Mouse (Mus musculus) left cerebral cortex, adult 11 months (tissue): Measurements from ENCODE around the gene Haghl.

Experiments
- DNase-seq: peaks from one replicate; pipeline ENCODE4 v3.0.0; 2022; ENCODE audit warnings: low spot score

Haghl gene

DNA sequence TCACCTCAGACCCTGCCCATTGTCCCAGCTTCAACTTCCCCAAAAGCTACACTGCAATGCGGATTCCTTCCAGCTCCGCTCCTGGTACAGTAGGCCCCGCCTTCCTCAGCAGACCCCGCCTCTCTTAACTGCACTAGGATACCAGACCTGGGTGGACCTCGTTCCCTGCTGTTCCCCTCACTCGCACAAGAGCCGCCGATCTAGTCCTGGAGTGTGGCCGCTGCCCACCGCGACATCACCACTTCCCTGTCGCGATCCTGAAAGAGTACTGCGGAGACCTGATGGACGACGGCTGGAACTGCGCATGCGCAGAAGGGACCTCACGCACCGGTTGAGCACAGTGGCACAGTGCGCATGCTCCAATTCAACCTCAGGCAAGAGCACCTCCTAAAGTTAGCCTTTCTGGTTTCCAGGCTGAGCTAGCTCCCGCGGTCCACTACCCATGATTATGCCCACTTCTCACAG is at the start of gene Haghl:
TSS of gene Haghl (minus strand) at position 393 of the 465 bp plus-strand sequence.
- peak; percentile 94 for DNase-seq

DNA sequence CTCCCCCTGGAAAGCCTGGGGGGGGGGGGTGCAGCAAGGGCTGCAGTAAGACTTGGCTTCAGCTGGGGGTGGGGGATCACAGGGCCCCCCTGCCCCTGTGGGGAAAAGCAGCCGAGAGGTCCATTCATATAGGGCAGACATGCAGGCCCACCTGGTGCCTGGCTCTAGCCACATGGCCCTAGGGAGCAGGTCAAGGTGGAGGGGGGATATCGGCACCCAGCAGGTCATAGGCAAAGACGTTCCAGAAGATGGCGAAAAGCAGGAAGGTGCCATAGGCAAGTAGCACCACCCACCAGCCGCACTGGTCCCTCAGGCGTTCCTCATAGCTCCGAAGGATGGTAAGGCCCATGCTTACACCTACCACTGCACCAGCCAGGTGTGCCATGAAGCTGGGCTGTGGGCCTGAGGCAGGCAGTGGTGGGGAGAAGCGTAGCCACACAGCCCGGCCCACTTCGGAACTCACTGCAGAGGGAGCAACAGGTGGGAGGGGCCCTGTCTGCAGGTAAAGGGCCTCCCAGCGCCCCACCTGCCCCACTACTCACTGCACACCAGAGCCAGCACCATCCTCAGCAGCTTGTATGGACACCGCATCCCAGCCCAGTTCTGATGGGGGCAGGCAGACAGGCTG is 49.2 kb upstream of the Haghl start:
- DNase-seq = no peak

DNA sequence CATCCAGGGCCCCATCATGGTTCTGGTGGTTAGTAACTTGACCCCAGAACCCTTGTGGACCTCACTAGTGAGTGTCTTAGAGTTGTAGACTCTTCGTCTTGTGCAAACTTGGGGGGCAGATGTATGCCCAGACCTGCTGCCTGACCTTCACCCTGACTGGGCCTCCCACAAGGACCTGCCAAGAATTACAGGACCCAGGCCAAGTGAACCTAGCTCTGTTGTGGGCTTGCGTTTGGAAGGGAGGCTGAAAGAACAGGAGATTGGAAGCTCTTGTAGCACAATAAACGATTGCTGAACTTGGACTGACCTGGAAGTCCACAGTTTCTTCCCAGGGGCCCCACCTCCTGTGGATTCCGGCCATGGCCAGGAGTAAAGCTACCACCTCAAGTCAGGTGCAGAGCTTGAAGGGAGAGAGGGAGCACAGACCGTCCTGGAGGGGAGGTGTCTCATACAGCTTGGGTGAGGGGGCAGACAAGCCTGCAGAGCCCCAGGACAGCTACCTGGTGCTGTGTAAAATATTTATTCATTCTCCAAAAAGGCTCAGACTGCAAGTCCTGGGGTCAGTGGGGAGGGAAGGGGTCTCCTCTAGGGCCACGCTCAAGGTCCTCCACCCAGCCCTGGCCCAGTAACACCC is 48.6 kb upstream of the Haghl start:
- no peak for DNase-seq

DNA sequence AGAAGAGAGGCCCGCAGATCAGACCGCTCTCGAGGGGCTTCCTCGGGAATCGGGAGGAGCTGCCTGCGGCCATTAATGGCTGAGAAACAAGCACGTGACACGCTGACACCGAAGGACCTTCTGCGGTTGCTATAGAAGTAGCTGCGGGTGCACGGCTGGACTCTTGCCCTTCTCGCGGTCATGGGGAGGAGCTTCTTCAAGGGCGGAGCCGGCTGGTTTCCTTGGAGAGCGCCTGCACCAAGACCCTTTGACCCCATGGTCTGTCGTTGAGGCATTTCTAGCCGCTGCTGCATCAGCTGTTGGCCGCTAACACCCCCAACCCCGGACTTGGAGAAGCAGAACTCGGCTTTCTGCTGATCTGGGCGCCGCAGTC is 47.8 kb upstream of the Haghl start, which contains the start of gene Stub1:
TSS of gene Stub1 (minus strand) at position 114 of the 373 bp plus-strand sequence.
- DNase-seq = peak; percentile 82

DNA sequence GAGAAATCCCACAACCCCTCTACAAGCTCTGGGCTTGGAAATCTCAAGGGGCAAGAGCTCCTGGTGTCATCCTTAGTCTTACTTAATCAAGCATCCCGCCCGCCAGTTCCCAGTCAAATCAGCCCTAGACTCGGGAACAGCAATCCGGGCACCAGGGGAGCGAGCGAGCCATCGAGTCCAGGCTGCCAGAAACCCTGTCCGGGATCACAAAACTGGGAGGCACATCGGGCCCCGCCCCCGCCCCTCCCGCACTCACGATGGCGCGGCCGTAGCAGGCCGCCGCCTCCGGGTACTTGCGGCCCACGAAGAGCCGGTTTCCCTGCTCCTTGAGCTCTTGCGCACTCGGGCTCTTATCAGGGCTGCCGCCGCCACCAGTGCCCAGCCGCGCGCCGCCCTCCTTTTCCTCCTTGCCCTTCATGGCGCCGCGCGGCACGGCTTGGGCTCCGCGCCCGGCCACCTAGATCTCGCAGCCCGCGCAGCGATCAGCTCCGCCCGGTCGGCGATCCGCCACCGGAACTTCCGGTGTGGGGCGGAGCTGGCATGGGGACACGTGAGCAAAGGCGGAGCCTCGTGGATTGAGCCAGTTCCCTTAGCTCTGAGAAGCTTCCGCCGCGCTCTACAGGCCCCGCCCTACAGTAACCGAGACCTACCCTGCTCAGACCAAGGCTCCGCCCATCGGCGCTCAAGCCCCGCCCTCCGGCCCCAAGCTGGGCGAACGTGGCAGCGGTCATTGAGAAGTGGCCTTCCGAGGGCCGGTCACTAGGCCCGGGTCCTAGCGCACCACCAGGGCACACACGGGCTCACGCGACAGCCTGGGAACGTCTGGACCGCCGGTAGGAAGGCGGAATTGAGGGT is 47.2 kb upstream of the Haghl start:
- DNase-seq = peak; percentile 99

DNA sequence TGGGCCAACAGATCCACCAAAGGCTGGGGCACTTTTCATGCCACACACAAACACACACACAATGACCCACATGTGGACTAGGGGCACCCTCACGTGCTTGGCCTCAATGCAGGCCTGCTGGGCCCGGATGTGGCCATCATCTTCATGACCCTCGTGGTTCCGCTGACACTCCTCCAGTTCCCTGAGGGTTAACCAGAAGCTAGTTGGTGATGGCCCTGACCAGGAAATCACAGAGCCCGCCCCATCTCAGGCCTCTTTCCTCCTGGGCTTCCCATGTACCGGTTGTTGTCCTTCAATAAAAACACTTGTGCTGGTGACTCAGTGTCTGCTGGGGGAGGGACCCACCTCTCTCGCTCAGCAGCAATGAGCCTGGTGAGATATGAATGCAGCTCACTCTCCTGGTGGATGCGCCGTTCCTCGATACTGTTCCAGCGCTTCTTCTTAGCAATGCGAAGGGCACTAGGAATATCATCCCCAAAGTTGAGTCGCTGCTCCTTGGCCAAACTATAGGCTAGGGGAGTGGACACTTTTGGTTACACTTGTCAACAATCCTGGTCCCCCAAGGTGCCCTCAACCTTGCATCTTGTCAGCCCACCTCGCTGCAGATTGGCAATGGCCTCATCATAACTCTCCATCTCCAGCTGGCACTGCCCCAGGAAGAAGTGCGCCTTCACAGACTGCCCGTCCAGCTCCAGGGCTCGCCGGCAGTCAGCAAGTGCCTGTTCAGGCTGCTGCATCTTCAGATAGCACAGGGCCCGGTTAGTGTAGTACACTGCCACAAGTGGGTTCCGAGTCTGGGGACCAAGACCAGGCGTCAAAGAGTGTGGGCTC is 46.2 kb upstream of the Haghl start:
- DNase-seq = no peak

DNA sequence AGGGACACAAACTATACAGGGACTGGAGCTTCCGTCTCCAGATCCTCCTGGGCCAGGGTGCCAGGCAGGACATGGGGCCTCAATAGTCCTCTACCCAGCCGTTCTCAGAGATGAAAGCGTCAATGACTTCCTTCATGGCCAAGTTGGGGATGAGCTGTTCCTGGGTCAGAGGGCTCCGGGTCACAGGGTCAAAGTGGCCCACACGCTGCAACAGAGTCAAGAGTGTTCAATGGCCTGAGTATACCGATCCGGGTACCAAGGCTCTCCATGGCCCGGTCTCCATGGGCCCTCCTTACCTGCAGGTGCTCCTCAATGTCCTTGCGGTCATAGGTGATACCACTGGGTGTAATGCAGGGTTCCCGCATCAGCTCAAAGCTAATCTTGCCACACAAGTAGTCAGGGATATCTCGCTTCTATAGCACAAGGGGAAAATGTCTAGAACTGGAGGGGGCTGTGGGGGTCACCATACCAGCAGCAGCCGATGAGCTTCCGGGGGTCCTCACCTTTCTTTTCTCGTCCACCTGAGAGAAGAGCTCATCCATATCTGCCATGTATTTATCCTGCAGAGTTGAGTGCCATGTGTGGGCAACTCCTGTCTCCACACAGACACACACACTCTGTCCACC is 45.4 kb upstream of the Haghl start:
- no peak for DNase-seq

DNA sequence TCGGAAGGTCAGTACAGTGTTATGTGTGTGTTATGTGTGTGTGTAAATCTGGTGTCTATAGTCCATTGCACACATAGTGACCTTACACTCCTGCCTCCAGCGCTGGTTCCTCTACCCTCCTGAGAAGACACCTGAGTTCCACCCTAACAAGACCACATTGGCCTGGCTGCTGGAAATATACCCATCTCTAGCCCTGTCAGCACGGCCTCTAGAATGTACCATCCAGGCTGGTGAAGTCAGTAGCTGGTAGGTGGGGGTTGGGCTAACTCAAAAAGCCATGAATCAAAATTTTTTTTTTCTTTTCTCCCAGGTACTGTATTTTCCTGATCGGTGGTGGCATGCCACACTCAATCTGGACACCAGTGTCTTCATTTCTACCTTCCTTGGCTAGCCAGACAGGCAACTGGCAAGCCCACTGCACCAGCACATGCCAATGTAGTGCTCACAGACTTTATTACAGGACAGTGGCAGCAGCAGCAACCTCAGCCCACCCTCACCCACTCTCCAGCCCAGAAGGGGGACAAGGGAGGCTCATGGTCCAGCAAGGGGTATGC is 44.8 kb upstream of the Haghl start:
- no peak for DNase-seq

DNA sequence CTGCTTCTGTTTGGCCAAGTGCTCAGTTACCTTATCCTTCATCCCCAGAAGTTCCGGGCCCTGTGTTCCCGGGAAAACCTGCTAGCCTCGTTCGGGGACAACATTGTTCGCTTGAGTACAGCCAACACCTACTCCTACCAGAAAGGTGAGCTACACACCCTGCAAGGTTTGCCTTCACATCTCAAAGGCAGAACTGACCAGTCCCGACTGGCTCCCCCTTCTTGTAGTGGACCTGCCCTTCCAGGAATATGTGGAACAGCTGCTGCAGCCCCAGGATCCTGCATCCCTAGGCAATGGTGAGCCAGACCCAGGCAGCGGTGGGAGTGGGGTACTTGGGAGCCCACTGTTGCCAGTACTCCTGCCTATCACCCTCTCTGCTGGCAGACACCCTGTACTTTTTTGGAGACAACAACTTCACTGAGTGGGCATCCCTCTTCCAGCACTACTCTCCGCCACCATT is 44.1 kb upstream of the Haghl start:
- no peak for DNase-seq

DNA sequence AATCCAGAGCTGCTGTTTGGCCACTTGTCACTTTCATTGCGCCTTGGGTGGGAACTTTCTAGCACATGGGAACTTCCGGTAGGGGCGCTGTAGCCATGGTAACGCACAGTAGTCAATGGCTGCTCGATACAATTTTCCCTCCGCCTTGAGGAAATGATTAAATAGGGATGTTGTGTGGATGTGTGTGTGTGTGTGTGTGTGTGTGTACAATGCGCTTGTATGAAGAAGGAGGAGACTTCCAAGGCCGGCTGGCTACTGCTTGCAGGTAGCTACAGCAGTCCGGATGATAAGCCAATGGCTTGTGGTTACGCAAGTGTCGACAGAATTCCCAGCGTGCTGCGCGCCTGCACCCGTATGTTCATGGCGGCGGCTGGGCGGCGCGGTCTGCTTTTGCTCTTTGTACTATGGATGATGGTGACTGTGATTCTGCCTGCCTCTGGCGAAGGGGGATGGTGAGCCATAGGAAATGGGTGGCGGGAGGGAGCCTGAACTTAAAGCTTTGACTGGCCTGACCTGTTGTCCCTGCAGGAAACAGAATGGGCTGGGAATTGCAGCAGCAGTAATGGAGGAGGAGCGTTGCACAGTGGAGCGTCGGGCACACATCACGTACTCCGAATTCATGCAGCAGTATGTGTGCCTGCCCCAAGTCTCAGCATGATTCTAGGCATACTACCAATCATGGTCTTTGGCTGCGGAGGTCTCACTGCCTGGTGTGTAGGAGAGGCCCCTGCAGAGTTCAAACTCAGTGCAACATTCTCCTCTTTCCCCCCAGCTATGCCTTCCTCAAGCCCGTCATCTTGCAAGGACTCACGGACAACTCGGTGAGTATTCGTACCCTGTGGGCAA is 43.5 kb upstream of the Haghl start, which contains the start of gene Jmjd8:
TSS of gene Jmjd8 (plus strand) at position 156 of the 846 bp plus-strand sequence.
- DNase-seq = no peak

DNA sequence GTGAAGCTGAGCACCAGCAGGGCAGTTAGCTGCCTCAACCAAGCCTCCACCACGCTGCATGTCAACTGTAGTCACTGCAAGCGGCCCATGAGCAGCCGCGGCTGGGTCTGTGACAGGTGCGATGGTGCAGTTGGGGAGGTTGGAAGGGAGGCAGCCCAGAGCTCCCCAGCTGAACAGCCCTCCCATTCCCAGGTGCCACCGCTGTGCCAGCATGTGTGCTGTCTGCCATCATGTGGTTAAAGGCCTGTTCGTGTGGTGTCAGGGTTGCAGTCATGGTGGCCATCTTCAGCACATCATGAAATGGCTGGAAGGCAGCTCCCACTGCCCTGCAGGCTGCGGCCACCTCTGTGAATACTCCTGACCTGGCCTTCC is 42.7 kb upstream of the Haghl start:
- no peak for DNase-seq

DNA sequence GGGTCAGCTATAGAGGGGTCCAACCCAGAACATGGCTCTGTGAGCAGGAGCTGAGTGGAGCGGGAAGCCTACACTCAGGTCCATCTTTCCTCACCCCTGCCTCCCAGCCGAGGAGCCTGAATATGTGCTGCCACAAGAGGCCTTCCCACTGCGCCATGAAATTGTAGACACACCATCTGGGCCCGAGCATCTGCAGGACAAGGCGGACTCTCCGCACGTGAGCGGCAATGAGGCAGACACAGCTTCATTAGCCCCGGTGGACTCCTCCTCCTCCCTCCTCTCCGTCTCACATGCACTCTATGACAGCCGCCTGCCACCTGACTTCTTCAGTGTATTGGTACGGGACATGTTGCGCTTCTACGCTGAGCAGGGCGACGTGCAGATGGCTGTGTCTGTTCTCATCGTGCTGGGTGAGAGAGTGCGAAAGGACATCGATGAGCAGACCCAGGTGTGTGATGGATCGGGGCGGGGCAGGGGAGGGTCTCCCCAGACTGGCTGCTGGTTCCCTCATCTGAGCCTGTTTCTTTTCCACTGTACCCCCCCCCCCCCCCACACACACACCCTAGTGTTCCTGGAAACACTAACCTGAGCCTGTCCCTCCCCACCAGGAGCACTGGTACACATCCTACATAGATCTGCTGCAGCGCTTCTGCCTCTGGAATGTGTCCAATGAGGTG is 42.2 kb upstream of the Haghl start:
- no peak for DNase-seq

DNA sequence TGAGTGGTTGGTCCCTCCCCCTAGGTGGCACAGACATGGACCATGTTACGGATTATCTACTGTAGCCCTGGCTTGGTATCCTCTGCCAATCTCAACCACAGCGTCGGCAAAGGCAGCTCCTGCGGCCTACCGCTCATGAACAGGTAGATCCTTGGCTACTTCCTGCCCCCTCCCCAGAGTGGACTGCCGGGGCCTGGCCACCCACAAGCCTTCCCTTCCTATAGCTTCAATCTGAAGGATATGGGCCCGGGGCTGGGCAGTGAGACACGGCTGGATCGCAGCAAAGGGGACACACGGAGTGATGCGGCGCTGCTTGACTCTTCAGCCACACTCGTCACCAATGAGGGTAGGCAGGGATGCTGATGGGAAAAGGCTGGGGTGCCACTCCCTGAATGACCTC is 41.5 kb upstream of the Haghl start:
- DNase-seq = no peak

DNA sequence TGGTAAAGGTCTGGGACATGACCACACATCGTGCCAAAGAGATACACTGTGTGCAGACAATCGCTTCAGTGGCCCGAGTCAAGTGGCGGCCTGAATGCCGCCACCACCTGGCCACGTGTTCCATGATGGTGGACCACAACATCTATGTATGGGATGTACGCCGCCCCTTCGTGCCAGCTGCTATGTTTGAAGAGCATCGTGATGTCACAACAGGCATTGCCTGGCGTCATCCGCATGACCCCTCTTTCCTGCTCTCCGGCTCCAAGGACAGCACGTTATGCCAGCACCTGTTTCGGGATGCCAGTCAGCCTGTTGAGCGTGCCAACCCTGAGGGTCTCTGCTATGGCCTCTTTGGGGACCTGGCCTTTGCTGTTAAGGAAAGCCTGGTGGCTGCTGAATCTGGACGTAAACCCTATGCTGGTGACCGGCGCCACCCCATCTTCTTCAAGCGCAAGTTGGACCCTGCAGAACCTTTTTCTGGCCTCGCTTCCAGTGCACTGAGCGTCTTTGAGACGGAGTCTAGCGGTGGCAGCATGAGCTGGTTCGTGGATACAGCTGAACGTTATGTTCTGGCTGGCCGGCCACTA is 40.6 kb upstream of the Haghl start:
- no peak for DNase-seq

DNA sequence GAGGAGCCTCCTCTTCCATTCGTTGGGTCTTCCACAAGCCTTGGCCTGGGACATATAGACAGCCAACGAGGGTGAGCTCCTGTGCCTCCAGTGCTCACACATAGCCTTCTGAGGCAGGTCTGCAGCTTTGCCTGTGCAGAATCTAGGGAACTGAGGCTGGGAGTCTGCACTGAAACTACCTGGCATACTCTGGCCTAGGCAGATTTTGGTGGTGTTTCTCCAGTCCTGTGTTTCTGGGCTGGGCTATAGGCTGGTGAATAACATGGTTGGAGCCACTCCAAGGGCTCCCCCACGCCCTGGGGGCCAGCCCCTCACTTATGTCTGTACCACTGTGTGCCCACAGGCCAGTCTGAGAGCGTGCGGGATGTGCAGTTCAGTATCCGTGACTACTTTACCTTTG is 39.8 kb upstream of the Haghl start:
- DNase-seq = no peak

DNA sequence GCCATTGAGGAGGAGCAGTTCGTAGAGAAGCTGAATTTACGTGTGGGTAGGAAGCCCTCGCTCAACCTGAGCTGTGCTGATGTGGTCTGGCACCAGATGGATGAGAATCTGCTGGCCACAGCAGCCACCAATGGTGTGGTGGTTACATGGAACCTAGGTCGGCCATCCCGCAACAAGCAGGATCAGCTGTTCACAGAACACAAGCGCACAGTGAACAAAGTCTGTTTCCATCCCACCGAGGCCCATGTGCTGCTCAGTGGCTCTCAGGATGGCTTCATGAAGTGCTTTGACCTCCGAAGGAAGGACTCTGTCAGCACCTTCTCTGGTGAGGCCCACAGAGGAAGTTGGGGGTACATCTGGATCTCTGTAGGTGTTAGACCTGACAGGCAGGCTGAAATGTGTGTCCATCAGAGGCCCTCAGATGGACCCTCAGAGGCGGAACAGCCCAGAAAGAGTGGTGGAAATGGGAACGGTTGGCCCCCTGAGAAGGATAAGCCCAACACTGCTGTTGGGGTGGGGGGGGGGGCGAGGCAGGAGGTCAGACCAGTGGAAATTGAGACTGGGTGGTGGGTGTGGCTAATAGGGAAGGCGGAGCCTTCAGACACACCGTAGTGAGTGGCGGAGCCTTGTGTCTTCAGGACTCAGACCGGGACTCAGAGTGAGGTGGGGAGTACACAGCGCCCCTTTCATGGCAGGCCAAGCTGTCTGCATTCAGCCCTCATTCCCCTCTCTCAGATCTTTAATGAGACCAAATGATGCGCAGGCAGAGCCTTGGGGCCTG is 39.1 kb upstream of the Haghl start:
- DNase-seq = no peak

DNA sequence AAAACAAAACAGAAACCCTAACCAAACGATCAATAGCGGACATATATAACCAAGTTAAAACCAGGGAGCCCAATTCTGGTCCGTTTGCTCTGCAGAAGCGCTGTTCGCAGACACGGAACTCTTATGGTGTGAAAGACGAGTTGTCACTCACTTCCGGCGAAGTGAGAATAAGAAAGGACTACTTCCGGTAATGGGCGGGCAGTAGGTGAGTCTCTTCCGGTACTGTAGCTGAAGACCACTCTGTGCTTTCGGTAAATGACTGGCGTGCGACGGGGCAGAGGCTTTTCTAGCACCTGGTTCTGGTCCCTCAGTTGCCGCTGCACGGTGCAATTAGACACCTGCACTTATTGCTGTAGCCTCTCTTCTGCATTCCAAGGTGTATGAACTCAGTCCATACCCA is 38.0 kb upstream of the Haghl start, which contains the start of gene Wdr24:
TSS of gene Wdr24 (plus strand) at position 176 of the 400 bp plus-strand sequence.
- DNase-seq = peak; percentile 81
